Comparison of ENCODE assay signal across 8 mouse cellular contexts in genomic region chr17:56162231-56162774, GRCm38 (mm10). TPM values are rescaled to one million over a fixed set of nuclear protein-coding genes. Genes with fewer than 3 reads are reported as not detected.
A peak's percentile ranks its signal among the peaks of the same experiment; 100 is the strongest.
DNase-seq lines count a peak whose midpoint lies in the region; ATAC-seq and TF ChIP-seq lines count a peak whose summit lies in the region.

Tnfaip8l1 (plus strand) TSS chr17:56162477.

- H3K27ac ChIP-seq in hindbrain, embryonic 10.5 days = peak within 1 kb of the TSS; percentile 80
- no peak within 1 kb of the TSS for H3K27ac ChIP-seq in lung, postnatal 0 days (ENCODE audit: low read length)

- H3K4me3 ChIP-seq in hindbrain, embryonic 10.5 days = peak within 1 kb of the TSS; percentile 55
- H3K4me3 ChIP-seq in lung, postnatal 0 days (ENCODE audit: low read depth, low read length) = peak within 1 kb of the TSS; percentile 28

- H3K9me3 ChIP-seq in hindbrain, embryonic 10.5 days = no peaks in the 10 kb centered on the region
- no peaks in the 10 kb centered on the region for H3K9me3 ChIP-seq in lung, postnatal 0 days (ENCODE audit: low read length)

- 1% methylated on average over 30 of the region's 30 CpGs for WGBS in hindbrain, embryonic 10.5 days
- 1% methylated on average over 30 of the region's 30 CpGs for WGBS in lung, postnatal 0 days

- no peaks in the 10 kb centered on the region for H3K36me3 ChIP-seq in hindbrain, embryonic 10.5 days
- no peaks in the 10 kb centered on the region for H3K36me3 ChIP-seq in lung, postnatal 0 days (ENCODE audit: insufficient read depth, low read length)

- peak within 1 kb of the TSS; percentile 54 for H3K4me2 ChIP-seq in lung, postnatal 0 days (replicated peaks; ENCODE audit: low read depth, low read length)

- peak; percentile 97 for DNase-seq in MN1 (ENCODE audit: low spot score)
- DNase-seq in cerebellum, adult 9-10 months = peak; percentile 93
- peak; percentile 95 for DNase-seq in hindbrain, embryonic 10.5 days (ENCODE audit: low spot score)
- peak; percentile 96 for DNase-seq in layer of hippocampus, adult 9-11 months
- DNase-seq in lung, postnatal 0 days (ENCODE audit: low spot score) = peak; percentile 98
- DNase-seq in ovary, postnatal 14 days (ENCODE audit: low spot score) = peak; percentile 88
- peak; percentile 95 for DNase-seq in thymus, postnatal 14 days

- H3K9ac ChIP-seq in lung, postnatal 0 days (replicated peaks; ENCODE audit: low read depth) = no peak within 1 kb of the TSS

- ATAC-seq in frontal cortex, adult (ENCODE audit: low TSS enrichment) = peak; percentile 92
- peak; percentile 99 for ATAC-seq in lung, postnatal 0 days

- TF ChIP-seq CTCF in lung, postnatal 0 days (IDR thresholded peaks at IDR 0.05) = no peak

- no peak for TF ChIP-seq EP300 in lung, postnatal 0 days (IDR thresholded peaks at IDR 0.05)

- H3K4me1 ChIP-seq in hindbrain, embryonic 10.5 days (replicated peaks) = peaks cover 43% of the 10 kb centered on the region
- peaks cover 10% of the 10 kb centered on the region; the same call in 1 of the 2 replicates for H3K4me1 ChIP-seq in lung, postnatal 0 days (ENCODE audit: insufficient read depth, low read depth, low read length)

- peaks cover 44% of the 10 kb centered on the region for H3K27me3 ChIP-seq in hindbrain, embryonic 10.5 days (ENCODE audit: insufficient read depth, poor library complexity, severe bottlenecking)
- 0 out of 2 replicates have a peak, but pooled peaks cover 2% of the 10 kb centered on the region for H3K27me3 ChIP-seq in lung, postnatal 0 days (replicated peaks; ENCODE audit: insufficient read depth, low read length)

RNA-seq across cellular contexts. Expression of gene Tnfaip8l1, which starts in this region (rescaled TPM):
- 10.4 and 11.8 TPM in 2 replicates for polyA plus RNA-seq in hindbrain, embryonic 10.5 days (2016; fragmentation: Nextera tagmentation; extraction: Ambion mirVana)
- 4.7 and 5.6 TPM in 2 replicates for polyA plus RNA-seq in lung, postnatal 0 days (2015; fragmentation: Nextera tagmentation; extraction: Ambion mirVana)
